Mouse (Mus musculus) cortical plate, adult 2 months (tissue): ENCODE data around the gene Enox1.

Experiments used
- CTCF ChIP-seq: fragments of 200-500 bp; IDR thresholded peaks from 2 replicates; pipeline ENCODE4 v1.5.1; 2011; ENCODE audit warnings: mild to moderate bottlenecking, control low read depth, low read length; ENCODE audit not compliant: insufficient read depth; ENCODE audit errors: extremely low read depth
- POLR2A ChIP-seq: fragments of 200-500 bp; IDR thresholded peaks from 2 replicates; pipeline ENCODE4 v1.6.1; 2011; ENCODE audit warnings: mild to moderate bottlenecking, low read length, control low read depth; ENCODE audit not compliant: insufficient read depth; ENCODE audit errors: extremely low read depth

DNA sequence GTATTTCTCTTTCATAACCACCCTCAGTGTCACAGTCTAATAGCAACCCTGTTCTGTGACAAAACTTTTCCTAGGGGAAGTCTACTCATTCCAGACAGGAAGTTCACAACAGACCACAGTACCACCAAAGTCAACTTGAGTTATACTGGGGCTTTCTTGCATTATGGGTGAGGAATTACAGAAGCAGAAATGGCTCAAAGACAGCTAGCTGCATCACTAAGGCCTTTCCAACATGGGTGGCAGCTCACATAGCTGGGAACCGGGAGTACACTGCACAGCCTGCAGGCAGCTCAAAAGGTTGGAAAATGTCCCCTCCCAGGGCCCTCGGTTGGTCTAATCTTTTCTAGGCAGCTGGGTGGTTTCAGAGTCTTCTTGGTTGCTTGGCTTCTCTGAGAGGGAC, 444.9 kb downstream of the Enox1 start:
- TF ChIP-seq CTCF (no peak), POLR2A (no peak)
